Mouse (Mus musculus): ENCODE data around the gene C1qc. TPM values are rescaled to one million over a fixed set of nuclear protein-coding genes. Genes with fewer than 3 reads are reported as not detected.

C1qc gene
- not detected for polyA plus RNA-seq (2012; fragmentation: generic; extraction: Trizol)
- long read RNA-seq, experiment 1 = 0 reads
- long read RNA-seq, experiment 2 = 0 reads

GRCm38 (mm10) chr4:136892811-136893210, at the start of gene C1qc:
C1qc (minus strand) TSS chr4:136893065.
- Histone ChIP-seq H3K4me3 (ENCODE audit: insufficient read depth, poor library complexity, severe bottlenecking) (no peak within 1 kb of the TSS), H3K27me3 (ENCODE audit: control insufficient read depth, insufficient read depth, insufficient read length) (peaks cover 86% of the 10 kb centered on the region), H3K79me2 (ENCODE audit: control insufficient read depth, insufficient read depth) (no peaks in the 10 kb centered on the region), H3K79me3 (ENCODE audit: low read depth) (no peaks in the 10 kb centered on the region), H3ac (ENCODE audit: control insufficient read depth, insufficient read length, low read depth) (no peak within 1 kb of the TSS), H3K36me3 (ENCODE audit: control insufficient read depth, insufficient read depth) (no peaks in the 10 kb centered on the region)
- TF ChIP-seq CTCF (IDR thresholded peaks at IDR 0.05; ENCODE audit: control insufficient read depth, insufficient read depth, insufficient read length) (no peak), MAX (IDR thresholded peaks at IDR 0.05) (no peak), MYOD1 (IDR thresholded peaks at IDR 0.05; ENCODE audit: control insufficient read depth, insufficient read length, low read depth) (no peak), CEBPB (IDR thresholded peaks at IDR 0.05; ENCODE audit: low read depth) (no peak), USF1 (IDR thresholded peaks at IDR 0.05; ENCODE audit: low read depth) (no peak), MYOG (IDR thresholded peaks at IDR 0.05; ENCODE audit: control insufficient read depth, extremely low read depth, insufficient read length) (no peak), FOSL1 (IDR thresholded peaks at IDR 0.05; ENCODE audit: insufficient read depth, low read length, poor library complexity, severe bottlenecking) (no peak)

GRCm38 (mm10) chr4:136937935-136938334, 45.1 kb upstream of the C1qc start:
- no peak for TF ChIP-seq USF1 (IDR thresholded peaks at IDR 0.05; ENCODE audit: low read depth)
- no peak for TF ChIP-seq MAX (IDR thresholded peaks at IDR 0.05)
- Histone ChIP-seq H3ac (ENCODE audit: control insufficient read depth, insufficient read length, low read depth) (no peak overlapping the region), H3K36me3 (ENCODE audit: control insufficient read depth, insufficient read depth) (no peaks in the 10 kb centered on the region), H3K79me2 (ENCODE audit: control insufficient read depth, insufficient read depth) (no peaks in the 10 kb centered on the region), H3K27me3 (ENCODE audit: control insufficient read depth, insufficient read depth, insufficient read length) (peaks cover 81% of the 10 kb centered on the region), H3K4me3 (ENCODE audit: insufficient read depth, poor library complexity, severe bottlenecking) (no peak overlapping the region), H3K79me3 (ENCODE audit: low read depth) (no peaks in the 10 kb centered on the region)

- H3K27me3 ChIP-seq (ENCODE audit: control insufficient read depth, insufficient read depth, insufficient read length) = peaks cover 80% of the 10 kb centered on the region
- TF ChIP-seq MYOD1 (IDR thresholded peaks at IDR 0.05; ENCODE audit: control insufficient read depth, insufficient read length, low read depth) = no peak
- no peaks in the 10 kb centered on the region for H3K79me3 ChIP-seq (ENCODE audit: low read depth)
- no peaks in the 10 kb centered on the region for H3K36me3 ChIP-seq (ENCODE audit: control insufficient read depth, insufficient read depth)
- H3K79me2 ChIP-seq (ENCODE audit: control insufficient read depth, insufficient read depth) = no peaks in the 10 kb centered on the region
- no peak overlapping the region for H3K4me3 ChIP-seq (ENCODE audit: insufficient read depth, poor library complexity, severe bottlenecking)
- no peak overlapping the region for H3ac ChIP-seq (ENCODE audit: control insufficient read depth, insufficient read length, low read depth)
Measured at GRCm38 (mm10) chr4:136937344-136937743, 44.5 kb upstream of the C1qc start.

- TF ChIP-seq CEBPB (IDR thresholded peaks at IDR 0.05; ENCODE audit: low read depth) = no peak
- no peak for TF ChIP-seq FOSL1 (IDR thresholded peaks at IDR 0.05; ENCODE audit: insufficient read depth, low read length, poor library complexity, severe bottlenecking)
- no peak for TF ChIP-seq USF1 (IDR thresholded peaks at IDR 0.05; ENCODE audit: low read depth)
- TF ChIP-seq CTCF (IDR thresholded peaks at IDR 0.05; ENCODE audit: control insufficient read depth, insufficient read depth, insufficient read length) = no peak
- no peak for TF ChIP-seq MAX (IDR thresholded peaks at IDR 0.05)
- no peak for TF ChIP-seq MYOG (IDR thresholded peaks at IDR 0.05; ENCODE audit: control insufficient read depth, extremely low read depth, insufficient read length)
- TF ChIP-seq MYOD1 (IDR thresholded peaks at IDR 0.05; ENCODE audit: control insufficient read depth, insufficient read length, low read depth) = no peak
- no peaks in the 10 kb centered on the region for H3K36me3 ChIP-seq (ENCODE audit: control insufficient read depth, insufficient read depth)
- H3K79me2 ChIP-seq (ENCODE audit: control insufficient read depth, insufficient read depth) = no peaks in the 10 kb centered on the region
- no peak overlapping the region for H3ac ChIP-seq (ENCODE audit: control insufficient read depth, insufficient read length, low read depth)
- no peak overlapping the region for H3K4me3 ChIP-seq (ENCODE audit: insufficient read depth, poor library complexity, severe bottlenecking)
- no peaks in the 10 kb centered on the region for H3K79me3 ChIP-seq (ENCODE audit: low read depth)
- H3K27me3 ChIP-seq (ENCODE audit: control insufficient read depth, insufficient read depth, insufficient read length) = peaks cover 74% of the 10 kb centered on the region
Measured at GRCm38 (mm10) chr4:136934746-136935613, 42.1 kb upstream of the C1qc start.

- Histone ChIP-seq H3K79me3 (ENCODE audit: low read depth) (no peaks in the 10 kb centered on the region), H3K27me3 (ENCODE audit: control insufficient read depth, insufficient read depth, insufficient read length) (peaks cover 41% of the 10 kb centered on the region), H3ac (ENCODE audit: control insufficient read depth, insufficient read length, low read depth) (no peak overlapping the region), H3K36me3 (ENCODE audit: control insufficient read depth, insufficient read depth) (no peaks in the 10 kb centered on the region), H3K79me2 (ENCODE audit: control insufficient read depth, insufficient read depth) (no peaks in the 10 kb centered on the region), H3K4me3 (ENCODE audit: insufficient read depth, poor library complexity, severe bottlenecking) (no peak overlapping the region)
- TF ChIP-seq USF1 (IDR thresholded peaks at IDR 0.05; ENCODE audit: low read depth) = no peak
- no peak for TF ChIP-seq CTCF (IDR thresholded peaks at IDR 0.05; ENCODE audit: control insufficient read depth, insufficient read depth, insufficient read length)
- no peak for TF ChIP-seq FOSL1 (IDR thresholded peaks at IDR 0.05; ENCODE audit: insufficient read depth, low read length, poor library complexity, severe bottlenecking)
- no peak for TF ChIP-seq MYOD1 (IDR thresholded peaks at IDR 0.05; ENCODE audit: control insufficient read depth, insufficient read length, low read depth)
- TF ChIP-seq MAX (IDR thresholded peaks at IDR 0.05) = no peak
Measured at GRCm38 (mm10) chr4:136930474-136930873, 37.6 kb upstream of the C1qc start.

GRCm38 (mm10) chr4:136928928-136929327, 36.1 kb upstream of the C1qc start:
- Histone ChIP-seq H3K79me2 (ENCODE audit: control insufficient read depth, insufficient read depth) (no peaks in the 10 kb centered on the region), H3K4me3 (ENCODE audit: insufficient read depth, poor library complexity, severe bottlenecking) (no peak overlapping the region), H3K27me3 (ENCODE audit: control insufficient read depth, insufficient read depth, insufficient read length) (peaks cover 41% of the 10 kb centered on the region), H3K79me3 (ENCODE audit: low read depth) (no peaks in the 10 kb centered on the region), H3ac (ENCODE audit: control insufficient read depth, insufficient read length, low read depth) (no peak overlapping the region), H3K36me3 (ENCODE audit: control insufficient read depth, insufficient read depth) (no peaks in the 10 kb centered on the region)
- TF ChIP-seq MYOD1 (IDR thresholded peaks at IDR 0.05; ENCODE audit: control insufficient read depth, insufficient read length, low read depth) (no peak), FOSL1 (IDR thresholded peaks at IDR 0.05; ENCODE audit: insufficient read depth, low read length, poor library complexity, severe bottlenecking) (no peak), MYOG (IDR thresholded peaks at IDR 0.05; ENCODE audit: control insufficient read depth, extremely low read depth, insufficient read length) (no peak), USF1 (IDR thresholded peaks at IDR 0.05; ENCODE audit: low read depth) (no peak), CEBPB (IDR thresholded peaks at IDR 0.05; ENCODE audit: low read depth) (no peak), CTCF (IDR thresholded peaks at IDR 0.05; ENCODE audit: control insufficient read depth, insufficient read depth, insufficient read length) (no peak), MAX (IDR thresholded peaks at IDR 0.05) (no peak)

Data from C2C12 (cell line).